Mouse (Mus musculus) urinary bladder, adult 18-20 months (tissue): ENCODE measurements around the gene Prkcg.

Experiments
- DNase-seq, 2 experiments: peaks; one replicate each; pipeline ENCODE4 v3.0.0; 2022; ENCODE audit warnings: low spot score in 2 of 2, mixed read lengths in 2 of 2

Gene Prkcg

GRCm38 (mm10) chr7:3317704-3318103 lies 28.7 kb downstream of the Prkcg start:
- no peak for DNase-seq

DNA sequence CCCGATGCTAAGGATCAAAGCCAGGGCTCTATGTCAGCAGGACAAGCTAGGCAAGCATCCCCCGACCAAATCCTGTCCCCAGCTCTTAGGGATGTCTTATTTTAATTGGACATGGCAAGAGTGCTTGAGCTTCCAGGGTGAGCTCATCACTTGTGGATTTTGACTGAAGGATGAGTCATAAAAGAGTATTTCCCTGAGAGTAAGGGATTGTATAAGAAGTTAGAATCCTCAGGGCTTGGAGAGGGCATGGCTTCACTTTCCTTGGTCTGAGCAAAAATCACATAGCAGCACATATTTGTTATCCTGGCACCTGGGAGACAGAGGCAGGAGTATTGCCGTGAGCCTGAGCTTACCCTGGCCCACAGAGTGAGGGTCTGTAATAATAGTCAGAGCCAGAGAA lies 31.9 kb downstream of the Prkcg start:
- no peak for DNase-seq

GRCm38 (mm10) chr7:3323826-3324225 lies 34.8 kb downstream of the Prkcg start:
- DNase-seq: no peak

DNA sequence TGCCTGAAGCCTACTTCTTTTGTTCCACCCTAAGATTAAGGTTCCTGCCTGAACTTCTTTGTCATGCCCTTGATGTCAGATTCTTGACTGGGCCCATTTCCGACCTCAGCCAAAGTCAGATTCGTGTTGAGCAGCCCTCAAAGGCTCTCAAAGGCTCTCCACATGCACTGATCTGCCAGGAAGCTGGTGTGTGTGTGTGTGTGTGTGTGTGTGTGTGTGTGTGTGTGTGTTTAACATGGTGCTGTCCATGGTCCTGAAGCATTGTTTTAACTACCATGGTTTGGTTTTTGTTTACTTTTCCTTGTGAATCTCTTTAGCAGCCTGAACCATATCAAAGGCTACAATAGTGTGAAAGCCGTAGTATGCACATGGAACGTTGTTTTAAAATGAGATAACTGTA lies 39.0 kb downstream of the Prkcg start:
- DNase-seq: no peak

DNA sequence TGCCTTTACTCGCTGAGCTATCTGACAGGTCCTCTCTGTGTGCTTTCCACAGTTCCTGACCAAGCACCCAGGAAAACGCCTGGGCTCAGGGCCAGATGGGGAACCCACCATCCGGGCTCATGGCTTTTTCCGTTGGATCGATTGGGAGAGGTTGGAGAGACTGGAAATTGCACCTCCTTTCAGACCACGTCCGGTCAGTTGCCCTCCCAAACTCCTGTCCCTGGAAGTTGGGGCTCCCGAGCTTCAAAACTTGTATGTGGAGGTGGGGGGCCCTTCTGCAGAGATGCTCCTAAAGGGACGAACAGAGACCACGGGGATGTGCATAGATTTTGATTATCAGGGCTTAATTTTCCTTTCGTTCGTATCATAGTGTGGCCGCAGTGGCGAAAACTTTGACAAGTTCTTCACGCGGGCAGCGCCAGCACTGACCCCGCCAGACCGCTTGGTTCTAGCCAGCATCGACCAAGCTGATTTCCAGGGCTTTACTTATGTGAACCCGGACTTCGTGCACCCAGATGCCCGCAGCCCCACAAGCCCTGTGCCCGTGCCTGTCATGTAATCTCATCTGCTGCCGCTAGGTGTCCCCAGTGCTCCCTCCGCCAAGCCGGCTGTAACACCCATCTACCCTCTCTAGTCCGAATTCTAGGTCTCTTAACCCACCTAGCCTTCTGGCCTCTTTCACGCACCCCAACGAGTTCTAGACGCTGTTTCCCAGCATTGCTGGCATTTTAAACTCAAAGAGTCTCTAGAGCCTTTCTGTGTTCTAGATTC lies 41.0 kb downstream of the Prkcg start:
- peak; percentile 48 to 58 for DNase-seq

DNA sequence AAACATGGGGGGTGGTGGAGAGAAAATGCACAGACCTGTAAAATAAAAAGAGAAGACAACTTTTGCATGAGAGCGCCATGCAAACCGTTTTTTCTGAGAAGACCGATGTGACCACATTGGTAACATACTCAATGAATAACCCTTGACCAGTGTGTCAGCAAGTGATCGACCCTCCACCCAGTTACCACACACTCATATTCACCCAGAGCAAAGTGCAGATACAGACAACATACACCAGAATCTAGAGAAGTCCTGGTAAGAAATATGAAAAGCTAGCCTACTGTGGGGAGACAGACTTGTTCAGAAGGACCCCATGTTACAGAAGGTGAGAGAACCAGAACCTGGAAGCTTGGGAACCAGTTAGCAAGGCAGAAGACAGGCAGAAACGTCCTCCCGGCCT lies 42.2 kb downstream of the Prkcg start:
- no peak for DNase-seq

DNA sequence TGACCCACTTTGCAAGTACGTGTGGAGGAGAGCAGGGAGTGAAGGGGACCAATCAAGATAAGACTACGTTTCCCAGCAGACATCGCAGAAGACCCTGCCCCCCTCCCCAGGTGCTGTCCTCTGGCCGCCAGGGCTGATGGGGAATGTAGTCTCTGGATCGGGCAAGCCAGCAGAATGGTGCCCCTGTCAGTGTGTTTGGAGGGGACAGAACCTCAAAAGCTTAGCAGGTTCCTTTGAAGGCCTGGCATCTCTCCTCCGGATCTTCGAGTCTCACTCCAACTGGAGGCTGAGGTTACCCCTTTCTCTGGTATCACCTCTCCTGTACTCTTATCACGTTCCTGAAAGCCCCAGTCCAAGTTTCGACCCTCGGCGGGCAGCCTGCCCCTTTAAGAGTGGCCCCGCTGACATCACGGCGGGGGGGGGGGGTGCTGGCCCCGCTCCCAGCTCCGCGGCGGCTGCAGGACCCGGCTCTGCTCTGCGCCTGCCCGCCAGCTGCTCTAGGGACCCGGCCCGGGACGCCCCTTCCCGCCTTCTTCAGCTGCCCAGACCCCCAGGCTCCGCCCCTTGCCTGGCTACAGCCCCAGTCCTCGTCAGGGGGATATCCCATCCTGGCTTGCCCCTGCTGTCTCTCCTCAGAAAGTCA lies 42.7 kb downstream of the Prkcg start:
- peak in 1 of 2 experiments; percentile 13 for DNase-seq

GRCm38 (mm10) chr7:3332224-3332615 lies 43.2 kb downstream of the Prkcg start:
- DNase-seq: no peak

DNA sequence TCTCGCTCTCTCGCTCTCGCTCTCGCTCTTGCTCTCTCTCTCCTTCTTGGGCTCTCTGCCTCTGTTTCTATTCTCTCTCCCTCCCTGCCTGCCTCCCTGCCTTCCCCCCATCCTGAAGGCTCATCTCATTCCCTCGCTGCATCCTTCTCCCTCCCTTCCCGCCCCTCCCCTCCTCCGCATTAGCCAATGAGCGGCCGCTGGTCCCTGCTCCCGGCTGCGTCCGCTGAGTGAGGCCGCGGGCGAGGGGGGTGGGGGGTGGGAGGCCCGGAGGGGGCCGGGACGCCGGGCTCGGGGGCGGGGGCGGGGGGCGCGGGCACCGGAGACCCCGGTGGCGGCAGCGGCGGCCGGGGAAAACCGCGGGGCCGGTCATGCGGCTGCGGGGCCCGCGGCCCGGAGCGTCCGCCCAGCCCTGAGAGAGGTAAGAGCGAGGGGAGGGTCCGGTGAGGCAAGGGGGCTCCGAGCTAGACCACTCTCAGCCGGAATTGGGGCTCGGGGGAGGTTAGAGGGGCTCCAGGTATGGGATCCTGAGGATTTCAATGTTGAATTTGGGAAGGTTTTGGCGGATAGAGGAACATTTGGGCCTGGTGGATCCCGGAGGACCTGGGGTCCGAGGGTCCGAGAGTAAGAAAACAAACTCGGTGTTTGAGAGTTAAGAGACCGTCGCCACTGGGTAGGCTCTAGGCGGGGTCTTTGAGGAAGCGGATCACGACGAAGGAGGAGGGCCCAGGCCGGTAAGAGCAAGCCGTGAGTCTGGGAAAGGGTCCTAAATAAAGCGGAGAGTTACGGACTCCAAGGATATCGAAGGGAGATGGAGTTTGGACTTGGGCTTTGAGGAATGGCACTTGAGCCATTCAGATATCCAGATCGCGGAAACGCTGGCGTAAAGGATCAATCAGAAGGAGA lies 43.9 kb downstream of the Prkcg start, which contains the start of gene Cacng7:
TSS of gene Cacng7 (plus strand) at position 337 of the 903 bp plus-strand sequence.
- no peak for DNase-seq

- DNase-seq: no peak
Observed at GRCm38 (mm10) chr7:3333542-3333941, 44.6 kb downstream of the Prkcg start.

DNA sequence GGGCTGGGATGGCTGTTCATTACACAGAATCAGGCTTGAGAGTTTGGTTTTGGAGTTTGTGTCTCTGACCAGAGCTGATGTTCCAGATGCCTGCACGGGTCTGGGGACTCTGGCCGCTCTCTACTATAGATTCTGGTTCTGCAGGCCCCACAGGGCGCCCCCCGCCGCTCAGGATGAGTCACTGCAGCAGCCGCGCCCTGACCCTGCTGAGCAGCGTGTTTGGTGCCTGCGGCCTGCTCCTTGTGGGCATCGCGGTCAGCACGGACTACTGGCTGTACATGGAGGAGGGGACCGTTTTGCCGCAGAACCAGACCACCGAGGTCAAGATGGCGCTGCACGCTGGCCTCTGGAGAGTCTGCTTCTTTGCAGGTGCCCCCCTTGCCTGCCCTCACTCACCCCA lies 47.4 kb downstream of the Prkcg start:
- no peak for DNase-seq

GRCm38 (mm10) chr7:3338286-3338935 lies 49.4 kb downstream of the Prkcg start:
- no peak for DNase-seq

GRCm38 (mm10) chr7:3339010-3339409 lies 50.0 kb downstream of the Prkcg start:
- DNase-seq: no peak

DNA sequence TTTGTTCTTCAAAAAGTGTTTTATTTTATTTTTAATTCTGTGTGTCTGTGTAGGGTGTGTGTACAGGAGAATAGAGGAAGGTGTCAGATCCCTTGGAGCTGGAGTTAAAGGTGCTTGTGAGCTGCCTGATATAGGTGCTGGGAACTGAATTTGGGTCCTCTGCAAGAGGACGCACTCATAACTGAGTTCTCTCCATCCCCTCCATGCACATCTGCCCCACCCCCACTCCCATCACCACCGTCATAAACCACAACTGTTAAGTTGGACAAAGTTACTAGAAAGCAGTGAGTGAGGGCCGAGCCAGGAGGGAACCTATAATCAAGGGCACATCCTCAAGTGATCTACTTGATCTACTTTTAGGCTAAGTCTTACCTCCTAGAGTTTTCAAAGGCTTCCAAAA lies 54.9 kb downstream of the Prkcg start:
- no peak for DNase-seq

DNA sequence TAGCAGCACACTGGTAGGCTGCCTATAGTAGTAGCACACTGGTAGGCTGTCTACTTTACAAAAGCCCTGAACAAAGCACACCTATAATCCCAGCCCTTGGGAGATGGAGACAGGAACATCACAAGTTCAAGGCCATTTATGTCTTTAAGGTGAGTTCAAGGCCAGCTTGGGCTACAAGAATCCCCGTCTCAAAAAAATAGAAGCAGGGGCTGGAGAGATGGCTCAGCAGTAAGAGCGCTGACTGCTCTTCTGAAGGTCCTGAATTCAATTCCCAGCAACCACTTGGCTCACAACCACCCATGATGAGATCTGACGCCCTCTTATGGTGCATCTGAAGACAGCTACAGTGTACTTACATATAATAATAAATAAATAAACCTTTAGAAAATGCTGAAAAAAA lies 56.3 kb downstream of the Prkcg start:
- DNase-seq: no peak

DNA sequence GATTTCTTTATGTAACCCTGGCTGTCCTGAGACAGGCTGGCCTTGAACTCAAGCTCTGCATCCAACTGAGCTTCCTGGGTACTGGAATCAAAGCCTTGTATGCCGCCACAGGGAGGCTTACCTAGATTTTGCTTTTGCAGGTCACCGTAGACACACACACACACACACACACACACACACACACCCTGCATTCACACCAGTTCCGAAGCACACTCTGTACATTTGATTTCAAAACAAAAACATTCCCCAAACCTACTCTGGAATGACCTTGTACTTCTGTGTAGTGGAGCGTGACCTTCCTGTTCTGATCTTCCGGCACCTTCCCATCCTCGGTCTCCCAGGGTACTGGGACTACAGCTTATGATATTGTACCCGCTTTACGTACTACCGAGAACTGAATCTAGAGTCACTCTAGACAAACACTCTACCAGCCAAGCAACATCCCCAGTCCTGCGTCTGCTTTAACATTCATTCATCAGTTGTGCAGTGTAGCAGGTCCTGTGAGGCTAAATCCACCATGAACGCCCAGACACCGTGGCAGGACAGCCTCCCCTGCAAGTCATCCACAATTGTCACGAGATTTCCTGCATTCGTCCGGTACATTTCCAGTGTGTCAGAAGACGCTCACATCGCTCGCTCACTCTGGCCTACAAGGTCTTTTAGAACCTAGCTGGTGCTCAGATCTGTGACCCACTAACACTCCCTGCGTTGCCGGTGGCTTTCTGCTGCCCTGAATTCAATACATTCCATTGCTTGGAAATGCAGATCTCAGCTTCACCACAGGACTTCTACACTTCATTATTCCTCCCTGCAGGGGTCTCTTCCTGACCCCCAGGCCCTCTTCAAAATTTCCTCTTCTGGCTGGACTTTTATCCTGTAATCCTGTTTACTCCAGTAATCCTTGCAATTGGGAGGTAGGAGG lies 58.6 kb downstream of the Prkcg start:
- DNase-seq: no peak

DNA sequence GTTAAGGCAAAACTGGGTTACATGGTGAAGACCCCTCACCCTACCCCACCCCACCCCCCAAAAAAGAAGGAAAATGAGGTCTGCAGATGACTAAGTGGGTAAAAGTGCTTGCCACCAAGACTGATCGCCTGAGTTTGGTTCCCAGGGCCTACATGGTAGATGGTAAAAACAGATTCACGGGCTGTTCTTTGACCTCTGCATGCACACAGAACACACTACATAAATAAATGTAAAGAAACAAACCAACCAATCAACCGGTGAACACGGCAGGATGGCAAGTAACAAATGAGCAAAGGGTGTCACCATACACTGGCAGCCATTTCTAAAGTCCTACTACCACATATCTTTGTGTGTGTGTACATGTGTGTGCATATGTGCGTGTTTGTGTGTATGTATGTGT lies 59.3 kb downstream of the Prkcg start:
- no peak for DNase-seq

DNA sequence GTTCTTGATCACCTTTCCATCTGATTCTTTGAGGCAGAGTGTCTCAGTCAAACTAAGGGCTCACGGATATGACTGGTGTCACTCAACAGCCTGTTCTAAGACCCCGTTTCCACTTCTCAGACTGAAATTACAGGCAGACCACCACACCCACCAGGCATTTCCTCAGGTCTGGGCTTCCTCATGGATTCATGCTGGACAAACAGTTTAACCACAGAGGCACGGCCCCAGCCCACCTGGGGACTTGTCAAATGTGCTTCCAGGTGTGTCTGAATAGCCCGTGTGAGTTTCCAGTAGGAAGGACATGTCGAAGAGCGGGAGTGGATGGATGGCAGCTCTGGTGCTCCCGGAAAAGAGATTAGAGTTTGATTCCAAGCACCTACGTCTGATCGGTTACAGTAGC lies 60.8 kb downstream of the Prkcg start:
- DNase-seq: no peak

DNA sequence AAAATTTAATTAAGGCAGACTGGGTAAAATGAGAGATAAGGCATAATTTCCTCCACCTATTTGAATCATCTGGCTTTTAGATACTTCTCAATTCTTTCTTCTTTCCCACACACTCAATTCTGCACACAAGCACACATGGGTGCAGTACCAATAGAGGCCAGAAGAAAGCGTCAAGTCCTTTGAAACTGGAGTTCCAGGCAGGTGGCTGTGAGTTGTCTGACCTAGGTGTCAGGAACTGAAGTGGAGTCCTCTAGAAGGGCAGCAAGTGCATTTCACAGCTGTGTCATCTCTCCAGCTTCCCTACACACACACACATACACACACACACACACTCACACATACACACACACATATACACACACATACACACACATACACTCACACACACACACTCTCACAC lies 62.6 kb downstream of the Prkcg start:
- DNase-seq: no peak

DNA sequence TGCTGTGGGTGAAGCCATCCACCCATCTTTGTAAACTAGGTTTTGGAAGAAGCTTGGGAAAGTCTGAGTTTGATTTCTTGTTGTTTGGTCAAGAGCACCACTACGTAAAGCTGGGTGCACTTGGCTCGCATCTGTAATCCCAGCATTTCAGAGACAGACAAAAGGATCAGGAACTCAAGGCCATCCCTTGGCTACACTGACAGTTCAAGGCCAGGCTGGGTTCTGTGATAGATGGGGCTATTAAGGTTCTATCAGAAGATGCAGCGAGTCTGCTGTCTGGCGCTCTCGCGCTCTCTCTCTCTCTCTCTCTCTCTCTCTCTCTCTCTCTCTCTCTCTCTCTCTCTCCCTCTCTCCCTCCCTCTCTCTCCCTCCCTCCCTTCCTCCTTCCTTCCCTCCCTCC lies 65.9 kb downstream of the Prkcg start:
- no peak for DNase-seq

DNA sequence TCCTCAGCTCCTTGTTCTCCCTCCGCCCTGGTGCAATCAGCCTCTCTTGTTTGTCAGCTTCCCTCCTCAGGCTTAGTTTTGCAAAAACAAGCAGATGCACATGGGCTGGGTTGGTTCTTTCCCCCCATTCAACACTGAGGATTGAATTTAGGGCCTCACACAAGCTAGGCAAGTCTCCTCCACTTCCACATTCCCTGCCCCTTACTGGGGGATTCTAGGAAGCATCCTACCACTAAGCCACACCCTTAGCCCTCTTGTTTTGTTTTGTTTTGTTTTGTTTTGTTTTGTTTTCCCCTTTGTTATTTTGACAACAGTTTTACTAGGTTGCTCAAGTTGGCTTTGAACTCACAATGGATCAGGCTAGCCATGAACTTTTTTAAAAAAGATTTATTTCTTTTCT lies 71.7 kb downstream of the Prkcg start:
- no peak for DNase-seq
